Mouse (Mus musculus) CH12.LX (cell line): Measurements from ENCODE around the gene Tln2. TPM values are rescaled to one million over a fixed set of nuclear protein-coding genes. Genes with fewer than 3 reads are reported as not detected.

ENCODE experiments used
- DNase-seq: peaks from one replicate; pipeline ENCODE4 v3.0.0-alpha.2; 2013; ENCODE audit errors: extremely low read depth
- H3K27ac ChIP-seq: 2 replicates; pipeline ENCODE4 v1.5.1; 2012; ENCODE audit warnings: low read depth, mild to moderate bottlenecking, control low read depth, moderate library complexity; ENCODE audit not compliant: insufficient read depth
- H3K27me3 ChIP-seq: replicated peaks from 2 replicates; pipeline ENCODE3; 2012; ENCODE audit warnings: inconsistent platforms
- H3K36me3 ChIP-seq, 2 experiments: replicated peaks in 1 of 2; 2 replicates each; pipeline versions ENCODE3 to v1.6.1; 2012; ENCODE audit warnings: inconsistent platforms in 1 of 2, low read length in 1 of 2, mild to moderate bottlenecking in 1 of 2, mixed read lengths in 1 of 2, moderate library complexity in 1 of 2; ENCODE audit not compliant: control insufficient read depth in 1 of 2, insufficient read depth in 1 of 2
- H3K4me1 ChIP-seq, 2 experiments: 2 replicates each; pipeline ENCODE4 v1.6.1; 2012; ENCODE audit warnings: inconsistent platforms in 1 of 2, moderate library complexity in 1 of 2; ENCODE audit not compliant: insufficient read depth in 2 of 2, control insufficient read depth in 1 of 2
- H3K4me2 ChIP-seq: 2 replicates; pipeline ENCODE4 v1.6.1; 2012; ENCODE audit warnings: low read depth, mild to moderate bottlenecking, control low read depth; ENCODE audit not compliant: poor library complexity, insufficient read depth, severe bottlenecking
- H3K4me3 ChIP-seq, 3 experiments: fragments of 150-350 bp in 1 of 3; sonication (generic) in 1 of 3; replicated peaks in 1 of 3; 2 replicates each; pipeline versions ENCODE3 to v1.5.1; 2011 to 2012; ENCODE audit warnings: low read depth in 2 of 3, low read length in 2 of 3, mild to moderate bottlenecking in 2 of 3, moderate library complexity in 2 of 3, control low read depth in 1 of 3, improper control_type of control experiment in 1 of 3, inconsistent platforms in 1 of 3, mixed read lengths in 1 of 3; ENCODE audit not compliant: poor library complexity in 1 of 3
- H3K79me2 ChIP-seq: replicated peaks from 2 replicates; pipeline ENCODE4 v1.6.1; 2012; ENCODE audit warnings: mild to moderate bottlenecking, moderate library complexity; ENCODE audit not compliant: control insufficient read depth, poor library complexity, insufficient read depth, severe bottlenecking; ENCODE audit errors: extremely low read depth
- H3K9ac ChIP-seq: 2 replicates; pipeline ENCODE4 v1.6.1; 2012; ENCODE audit warnings: low read depth, mild to moderate bottlenecking, control low read depth, moderate library complexity; ENCODE audit not compliant: insufficient read depth
- H3K9me3 ChIP-seq: replicated peaks from 2 replicates; pipeline ENCODE3; 2012; ENCODE audit warnings: low read length, inconsistent platforms, mixed read lengths
- BHLHE40 ChIP-seq: IDR thresholded peaks from 2 replicates; pipeline ENCODE4 v1.6.1; 2011; ENCODE audit warnings: mild to moderate bottlenecking, low read depth, low read length, improper control_type of control experiment
- CHD1 ChIP-seq: IDR thresholded peaks from 2 replicates; pipeline ENCODE4 v1.6.1; 2012; ENCODE audit warnings: low read depth, low read length, improper control_type of control experiment, inconsistent platforms
- CHD2 ChIP-seq: IDR thresholded peaks from 2 replicates; pipeline ENCODE4 v1.6.1; 2011; ENCODE audit warnings: low read length, improper control_type of control experiment
- EP300 ChIP-seq: IDR thresholded peaks from 2 replicates; pipeline ENCODE4 v1.6.1; 2011; ENCODE audit warnings: low read length, improper control_type of control experiment
- ETS1 ChIP-seq: conservative IDR thresholded peaks from 2 replicates; pipeline ENCODE4 v1.6.1; 2012; ENCODE audit warnings: low read depth, mild to moderate bottlenecking, inconsistent platforms, low read length, improper control_type of control experiment, moderate library complexity
- GABPA ChIP-seq: IDR thresholded peaks from 2 replicates; pipeline ENCODE4 v1.6.1; 2012; ENCODE audit warnings: low read depth, low read length, improper control_type of control experiment, inconsistent platforms; ENCODE audit not compliant: insufficient replicate concordance
- HCFC1 ChIP-seq: IDR thresholded peaks from 2 replicates; pipeline ENCODE4 v1.6.1; 2012; ENCODE audit warnings: low read depth, mild to moderate bottlenecking, inconsistent platforms, low read length, improper control_type of control experiment
- JUN ChIP-seq: IDR thresholded peaks from 2 replicates; pipeline ENCODE4 v1.6.1; 2011; ENCODE audit warnings: low read depth, mild to moderate bottlenecking, low read length, improper control_type of control experiment, moderate library complexity; ENCODE audit not compliant: insufficient read depth
- JUND ChIP-seq: conservative IDR thresholded peaks from 2 replicates; pipeline ENCODE4 v1.6.1; 2011; ENCODE audit warnings: low read depth, low read length, improper control_type of control experiment
- KAT2A ChIP-seq: IDR thresholded peaks from 2 replicates; pipeline ENCODE4 v1.6.1; 2012; ENCODE audit warnings: low read length, improper control_type of control experiment, inconsistent platforms; ENCODE audit not compliant: insufficient replicate concordance
- MAZ ChIP-seq: IDR thresholded peaks from 2 replicates; pipeline ENCODE4 v1.6.1; 2012; ENCODE audit warnings: low read depth, mild to moderate bottlenecking, inconsistent platforms, low read length, improper control_type of control experiment, moderate library complexity
- MEF2A ChIP-seq: IDR thresholded peaks from 2 replicates; pipeline ENCODE4 v1.6.1; 2014; ENCODE audit warnings: low read depth, mild to moderate bottlenecking, inconsistent platforms, low read length, improper control_type of control experiment, borderline replicate concordance
- POLR2A ChIP-seq: IDR thresholded peaks from 2 replicates; pipeline ENCODE4 v1.6.1; 2011; ENCODE audit warnings: low read depth, mild to moderate bottlenecking, improper control_type of control experiment, low read length
- POLR2AphosphoS2 ChIP-seq: IDR thresholded peaks from 2 replicates; pipeline ENCODE4 v1.6.1; 2011; ENCODE audit warnings: low read depth, low read length, improper control_type of control experiment
- RCOR1 ChIP-seq: conservative IDR thresholded peaks from 2 replicates; pipeline ENCODE4 v1.6.1; 2012; ENCODE audit warnings: low read depth, mild to moderate bottlenecking, inconsistent platforms, low read length, improper control_type of control experiment
- TCF12 ChIP-seq: IDR thresholded peaks from 2 replicates; pipeline ENCODE4 v1.6.1; 2014; ENCODE audit warnings: low read depth, mild to moderate bottlenecking, inconsistent platforms, low read length, improper control_type of control experiment
- USF2 ChIP-seq: conservative IDR thresholded peaks from 2 replicates; pipeline ENCODE4 v1.6.1; 2011; ENCODE audit warnings: low read depth, low read length, improper control_type of control experiment
- ZMIZ1 ChIP-seq: IDR thresholded peaks from 2 replicates; pipeline ENCODE4 v1.6.1; 2012; ENCODE audit warnings: low read depth, mild to moderate bottlenecking, inconsistent platforms, low read length, improper control_type of control experiment
- ZNF384 ChIP-seq: IDR thresholded peaks from 2 replicates; pipeline ENCODE4 v1.6.1; 2012; ENCODE audit warnings: low read depth, low read length, improper control_type of control experiment, inconsistent platforms
- dilution Hi-C: fragments of 300-500 bp; cut with MboI; formaldehyde crosslinking; loops from 2 replicates; pipeline ENCODE4 v1.14.3; 2020; ENCODE audit warnings: low sequenced_read_pairs; ENCODE audit not compliant: extremely low pct_unique_long_range_greater_than_20kb, extremely low pct_ligation_motif_present
- in situ Hi-C: fragments of 300-500 bp; cut with MboI; formaldehyde crosslinking; loops from 3 replicates; pipeline ENCODE4 v1.14.3; 2019; ENCODE audit warnings: low sequenced_read_pairs, low pct_ligation_motif_present, low pct_unique_long_range_greater_than_20kb, mixed read lengths
- polyA plus RNA-seq: library from polyadenylated mRNA; unstranded; fragments of >175 nt; gene quantifications from 2 replicates; pipeline ENCODE4 v1.2.1, GENCODE M21; 2012; ENCODE audit warnings: low read depth; ENCODE audit not compliant: insufficient read length
- total RNA-seq, 2 experiments: library from RNA; depleted of rRNA; stranded (reverse); fragments of 300-350 nt in 1 of 2; fragments of >200 nt in 1 of 2; gene quantifications; 2 replicates each; pipeline ENCODE4 v1.2.3; 2012 to 2014

Gene Tln2
- total and polyA plus RNA-seq, 3 experiments: 2.6 to 4.4 (median 4.4) TPM

GRCm38 (mm10) chr9:67348983-67349382 is 210.5 kb downstream of the Tln2 start:
- Histone ChIP-seq H3K4me2 (no peak overlapping the region), H3K79me2 (no peaks in the 10 kb centered on the region), H3K27ac (no peak overlapping the region), H3K9ac (no peak overlapping the region), H3K4me3 (no peak overlapping the region), H3K36me3 (peaks cover 0 to 4% of the 10 kb centered on the region in 2 experiments), H3K9me3 (no peaks in the 10 kb centered on the region), H3K27me3 (no peaks in the 10 kb centered on the region), H3K4me1 (no peaks in the 10 kb centered on the region)
- dilution Hi-C loops (no loop called here), in situ Hi-C loops (no loop called here)
- DNase-seq: no peak
- no peak for TF ChIP-seq RCOR1
- TF ChIP-seq EP300: no peak
- TF ChIP-seq HCFC1: no peak
- no peak for TF ChIP-seq KAT2A
- no peak for TF ChIP-seq BHLHE40
- no peak for TF ChIP-seq CHD2
- TF ChIP-seq JUND: no peak
- no peak for TF ChIP-seq MEF2A
- no peak for TF ChIP-seq GABPA
- no peak for TF ChIP-seq TCF12
- TF ChIP-seq POLR2AphosphoS2: no peak
- no peak for TF ChIP-seq ETS1
- TF ChIP-seq USF2: no peak
- TF ChIP-seq CHD1: no peak
- TF ChIP-seq ZMIZ1: no peak
- TF ChIP-seq ZNF384: no peak

DNA sequence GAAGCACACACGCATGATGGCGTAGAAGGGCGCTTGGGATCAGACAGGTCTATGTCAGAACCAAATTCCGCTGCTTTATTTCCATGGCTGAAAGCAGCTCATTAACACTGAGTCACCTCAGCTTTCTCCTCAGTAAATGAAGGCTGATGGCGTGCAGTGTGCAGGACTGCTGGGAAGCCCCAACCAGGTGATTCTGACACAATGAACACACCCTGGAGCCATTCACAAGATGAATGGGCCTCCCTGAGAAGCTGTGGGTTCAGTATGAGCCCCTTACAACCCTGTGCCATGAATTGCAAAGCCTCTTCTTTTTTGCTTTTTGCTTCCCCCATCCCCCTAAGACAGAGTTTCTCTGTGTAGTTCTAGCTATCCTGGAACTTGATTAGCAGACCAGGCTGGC is 212.3 kb downstream of the Tln2 start:
- TF ChIP-seq POLR2A: no peak
- TF ChIP-seq HCFC1: no peak
- TF ChIP-seq ETS1: no peak
- TF ChIP-seq JUN: no peak
- no peak for TF ChIP-seq MAZ
- no peak for TF ChIP-seq USF2
- DNase-seq: no peak

More for the DNA sequence above, 212.3 kb downstream of the Tln2 start:
- Histone ChIP-seq H3K4me3 (no peak overlapping the region), H3K79me2 (no peaks in the 10 kb centered on the region), H3K4me2 (no peak overlapping the region), H3K4me1 (no peaks in the 10 kb centered on the region), H3K27me3 (no peaks in the 10 kb centered on the region), H3K9me3 (no peaks in the 10 kb centered on the region), H3K9ac (no peak overlapping the region), H3K36me3 (peaks cover 0 to 4% of the 10 kb centered on the region in 2 experiments), H3K27ac (no peak overlapping the region)
- dilution Hi-C loops: no loop called here
- in situ Hi-C loops: no loop called here
